Mouse (Mus musculus) bone marrow macrophage, adult 2 months (primary cell): ENCODE results near the gene Myo5a. TPM values are rescaled to one million over a fixed set of nuclear protein-coding genes. Genes with fewer than 3 reads are reported as not detected.
A peak's percentile ranks its signal among the peaks of the same experiment; 100 is the strongest.

ENCODE experiments used
- H3K27ac ChIP-seq: 2 replicates; pipeline ENCODE4 v1.5.1; 2012; ENCODE audit warnings: low read depth, low read length; ENCODE audit not compliant: insufficient read depth
- H3K4me1 ChIP-seq: 2 replicates; pipeline ENCODE4 v1.6.1; 2012; ENCODE audit warnings: low read length; ENCODE audit not compliant: control insufficient read depth, insufficient read depth
- H3K4me3 ChIP-seq: 2 replicates; pipeline ENCODE4 v1.5.1; 2012; ENCODE audit warnings: mild to moderate bottlenecking, low read length, moderate library complexity; ENCODE audit not compliant: insufficient read depth
- CTCF ChIP-seq: IDR thresholded peaks from 2 replicates; pipeline ENCODE4 v1.5.1; 2012; ENCODE audit warnings: low read depth, mild to moderate bottlenecking, low read length, moderate library complexity
- POLR2A ChIP-seq: IDR thresholded peaks from 2 replicates; pipeline ENCODE4 v1.6.1; 2012; ENCODE audit warnings: mild to moderate bottlenecking, low read depth, low read length, borderline replicate concordance
- polyA plus RNA-seq: library from polyadenylated mRNA; stranded (reverse); fragments of >200 nt; gene quantifications from 2 replicates; pipeline ENCODE4 v1.2.4, GENCODE M21; 2012; ENCODE audit not compliant: missing spikeins, insufficient read depth, insufficient read length

Myo5a gene
- polyA plus RNA-seq, 1 experiment: 234 TPM

DNA sequence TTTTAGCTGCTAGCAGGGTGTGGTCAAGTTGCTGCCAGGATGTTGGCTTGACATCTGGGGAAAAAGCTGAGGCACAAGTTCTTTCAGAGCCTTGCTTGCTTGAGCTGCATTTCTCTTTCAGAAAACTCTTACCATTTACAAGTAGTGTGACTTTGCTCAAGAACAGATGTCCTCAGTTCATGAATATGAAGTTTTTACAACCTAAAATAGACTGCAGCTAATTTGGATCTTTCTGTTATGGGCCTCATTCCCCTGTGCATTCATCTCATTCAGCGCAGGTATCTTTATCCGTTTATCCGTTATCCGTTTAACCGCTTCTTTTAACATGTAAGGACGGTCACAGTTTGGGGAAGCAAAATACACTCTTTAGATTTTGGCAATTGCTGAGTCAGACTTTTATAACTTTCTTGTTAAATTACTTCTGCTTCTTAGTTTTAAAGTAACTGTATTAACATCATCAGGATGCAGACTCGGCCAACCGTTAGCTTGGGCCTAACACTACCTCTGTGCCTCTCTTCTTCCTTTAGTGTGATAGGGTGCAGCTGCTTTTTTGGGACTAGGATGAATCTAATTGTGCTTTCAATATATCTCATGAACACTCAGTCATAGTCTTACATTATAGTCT is 29.5 kb downstream of the Myo5a start:
- Histone ChIP-seq H3K4me1 (peaks cover 35% of the 10 kb centered on the region), H3K27ac (peak overlapping the region; percentile 74), H3K4me3 (no peak overlapping the region)
- TF ChIP-seq CTCF (no peak), POLR2A (no peak)

DNA sequence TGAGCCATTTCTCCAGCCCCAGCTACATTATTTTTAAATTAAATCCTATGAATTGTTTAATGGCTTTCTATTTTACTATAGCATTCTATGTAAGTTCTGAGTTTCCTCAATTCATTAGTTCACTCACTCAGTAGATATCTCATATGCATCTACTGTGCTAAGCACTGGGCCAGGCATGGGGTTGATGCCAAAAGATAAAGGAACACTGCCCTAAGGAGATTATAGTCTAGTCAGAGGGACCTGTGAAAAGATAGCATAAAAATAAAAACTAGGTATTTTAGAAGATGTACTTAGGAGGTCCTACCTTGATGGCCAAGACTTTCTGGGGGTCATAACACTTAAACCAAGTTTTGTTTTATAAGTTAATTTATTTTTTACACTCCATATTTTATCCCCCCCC is 31.3 kb downstream of the Myo5a start:
- Histone ChIP-seq H3K4me3 (no peak overlapping the region), H3K4me1 (peaks cover 38% of the 10 kb centered on the region), H3K27ac (no peak overlapping the region)
- TF ChIP-seq CTCF: no peak
- TF ChIP-seq POLR2A: no peak

DNA sequence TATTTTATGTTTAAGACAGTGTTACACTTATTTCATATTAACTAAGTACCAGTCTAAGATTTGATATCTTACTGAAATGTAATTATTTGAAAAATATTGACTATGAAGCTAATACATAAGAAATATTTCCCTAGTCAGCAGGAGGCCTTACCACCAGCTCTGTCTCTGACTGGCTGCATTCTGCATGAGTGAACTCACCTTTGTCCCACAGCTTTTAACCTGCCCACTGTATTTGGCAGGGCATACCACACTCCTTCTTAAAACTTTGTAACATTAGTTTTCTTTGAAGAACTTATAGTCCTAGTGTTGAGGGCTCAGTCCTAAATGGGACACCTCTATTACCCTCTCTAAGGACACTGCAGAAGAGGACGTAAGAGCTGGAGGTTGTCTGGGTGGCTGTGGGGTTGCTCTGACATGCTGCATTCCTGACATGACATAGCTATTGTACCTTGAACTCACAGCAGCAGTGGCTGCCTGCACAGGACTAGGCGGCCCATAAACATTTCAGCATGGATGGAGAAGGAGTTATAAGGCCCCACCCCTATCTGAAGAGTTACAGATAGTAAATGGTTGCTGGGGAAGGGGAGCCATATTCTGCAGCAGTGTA is 45.9 kb downstream of the Myo5a start:
- Histone ChIP-seq H3K27ac (no peak overlapping the region), H3K4me3 (no peak overlapping the region), H3K4me1 (peaks cover 11% of the 10 kb centered on the region)
- no peak for TF ChIP-seq CTCF

DNA sequence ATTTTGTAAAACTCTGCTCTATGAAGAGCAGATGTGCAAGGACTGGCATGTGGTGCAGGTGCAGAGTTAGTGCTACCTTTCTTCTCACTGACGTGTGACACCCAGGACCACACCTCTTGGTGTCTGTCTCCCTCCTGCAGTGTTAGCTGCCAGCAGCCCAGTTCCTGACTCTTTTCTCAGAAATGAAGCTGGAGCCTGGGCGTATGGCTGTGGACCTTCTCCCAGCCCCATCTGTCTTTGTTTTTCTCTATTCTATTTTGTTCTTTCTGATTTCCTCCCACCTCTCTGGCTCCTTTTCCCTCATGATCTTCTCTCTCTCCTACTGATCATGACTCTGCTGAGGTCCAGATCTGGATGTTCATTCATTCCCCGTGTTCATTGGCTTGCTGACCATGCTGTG is 50.3 kb downstream of the Myo5a start:
- H3K27ac ChIP-seq: no peak overlapping the region
- no peak overlapping the region for H3K4me3 ChIP-seq
- H3K4me1 ChIP-seq: peaks cover 16% of the 10 kb centered on the region
- TF ChIP-seq CTCF (no peak), POLR2A (no peak)

DNA sequence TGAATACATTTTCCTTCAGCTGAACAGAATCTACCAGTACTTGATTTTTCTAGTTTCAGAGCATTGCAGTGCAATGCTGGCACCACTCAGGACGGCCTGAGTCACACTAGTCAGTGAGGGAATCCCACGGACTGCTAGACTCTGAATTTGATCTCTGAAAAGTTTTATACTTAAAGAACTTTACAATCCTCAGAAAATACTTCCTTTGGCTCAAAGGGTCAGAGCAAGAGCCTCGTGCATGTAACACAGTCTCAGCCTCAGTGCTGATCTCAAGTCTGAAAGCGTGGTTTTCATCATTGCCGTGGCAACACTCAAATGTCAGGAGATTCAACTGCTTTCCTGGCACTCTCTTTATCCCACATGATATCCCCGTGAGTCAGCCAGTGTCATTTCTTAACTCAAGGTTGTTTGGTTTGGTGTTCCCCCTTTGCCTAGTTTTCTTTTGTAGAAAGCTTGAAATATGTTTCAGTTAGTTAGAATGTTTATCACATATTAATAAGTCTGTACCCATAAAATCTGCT is 53.4 kb downstream of the Myo5a start:
- H3K27ac ChIP-seq: peak overlapping the region; percentile 73
- peaks cover 12% of the 10 kb centered on the region for H3K4me1 ChIP-seq
- H3K4me3 ChIP-seq: no peak overlapping the region
- no peak for TF ChIP-seq CTCF
- TF ChIP-seq POLR2A: no peak

DNA sequence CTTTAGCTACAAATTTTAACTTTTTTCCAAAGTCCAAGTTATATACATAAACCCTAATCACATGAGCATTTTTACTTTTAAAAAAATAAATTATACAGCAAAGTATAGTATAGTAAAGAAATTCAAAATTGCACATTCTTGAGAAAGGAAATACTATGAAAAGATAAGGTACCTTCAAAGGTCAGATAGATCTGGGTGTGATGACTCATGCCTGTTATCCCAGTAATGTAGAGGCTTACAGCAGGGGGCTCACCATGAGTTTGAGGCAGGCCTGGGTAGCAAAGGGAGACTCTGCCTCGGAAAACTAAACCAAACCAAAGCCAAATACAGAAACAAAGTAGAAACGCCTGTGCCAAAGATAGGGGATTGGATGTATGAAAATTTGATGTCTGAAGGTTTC is 59.7 kb downstream of the Myo5a start:
- Histone ChIP-seq H3K4me1 (peaks cover 12% of the 10 kb centered on the region), H3K4me3 (no peak overlapping the region), H3K27ac (no peak overlapping the region)
- no peak for TF ChIP-seq POLR2A
- TF ChIP-seq CTCF: no peak

DNA sequence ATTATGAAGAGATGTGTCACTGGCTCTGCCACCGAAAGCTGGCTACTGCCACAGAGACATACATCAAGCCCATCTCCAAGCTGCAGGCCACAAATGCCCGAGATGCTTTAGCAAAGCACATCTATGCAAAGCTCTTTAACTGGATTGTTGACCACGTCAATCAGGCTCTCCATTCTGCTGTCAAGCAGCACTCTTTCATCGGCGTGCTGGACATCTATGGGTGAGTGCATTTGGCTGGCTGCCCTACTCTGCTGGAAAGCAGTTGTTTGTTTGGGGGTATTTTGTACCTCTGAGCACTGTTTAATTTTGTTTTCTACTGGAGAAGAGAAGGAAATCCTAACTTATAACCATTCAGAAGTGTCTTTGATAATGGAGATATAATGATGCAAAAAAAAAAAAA is 76.1 kb downstream of the Myo5a start:
- TF ChIP-seq CTCF: no peak
- no peak for TF ChIP-seq POLR2A
- Histone ChIP-seq H3K4me1 (no peaks in the 10 kb centered on the region), H3K27ac (no peak overlapping the region), H3K4me3 (no peak overlapping the region)

DNA sequence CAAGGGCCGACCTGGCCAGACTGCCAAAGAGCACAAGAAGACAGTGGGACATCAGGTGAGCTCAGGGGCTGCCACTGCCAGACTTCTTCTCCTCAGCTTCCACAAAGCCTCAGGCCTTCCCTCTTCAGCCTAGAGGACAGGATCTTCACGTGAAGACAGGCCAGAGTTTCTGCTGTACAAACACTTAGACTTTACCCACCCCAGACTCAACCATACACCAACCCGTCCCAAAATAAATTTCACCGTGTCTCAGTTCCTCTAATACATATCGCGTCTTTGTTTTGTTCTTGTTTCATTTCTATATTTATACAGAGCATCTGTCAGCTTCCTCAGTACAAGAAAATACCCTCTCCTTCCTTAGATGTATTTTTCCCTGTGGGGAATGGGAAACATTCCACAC is 89.7 kb downstream of the Myo5a start:
- Histone ChIP-seq H3K4me3 (no peak overlapping the region), H3K27ac (peak overlapping the region; percentile 85), H3K4me1 (peaks cover 14% of the 10 kb centered on the region)
- TF ChIP-seq CTCF (no peak), POLR2A (no peak)

DNA sequence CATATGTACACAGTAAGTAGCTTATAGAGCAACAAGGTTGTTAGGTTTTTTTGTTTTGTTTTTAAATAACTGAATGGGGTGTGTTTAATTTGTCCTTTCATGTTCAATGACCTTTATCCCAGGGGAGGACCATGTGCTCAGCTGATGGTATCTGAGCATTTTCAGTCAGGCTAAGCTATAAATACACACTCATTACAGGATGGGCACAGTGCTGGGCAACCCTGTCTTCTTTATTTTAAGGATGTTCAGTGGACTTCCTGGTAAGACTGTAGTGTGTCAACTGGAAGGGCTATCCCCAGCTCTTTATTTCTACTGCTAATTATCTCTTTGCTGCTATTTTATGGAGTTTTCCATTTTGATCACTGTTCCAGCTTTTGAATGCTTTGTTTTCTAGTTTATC is 92.8 kb downstream of the Myo5a start:
- TF ChIP-seq CTCF (no peak), POLR2A (no peak)
- Histone ChIP-seq H3K4me3 (no peak overlapping the region), H3K27ac (no peak overlapping the region), H3K4me1 (peaks cover 14% of the 10 kb centered on the region)

DNA sequence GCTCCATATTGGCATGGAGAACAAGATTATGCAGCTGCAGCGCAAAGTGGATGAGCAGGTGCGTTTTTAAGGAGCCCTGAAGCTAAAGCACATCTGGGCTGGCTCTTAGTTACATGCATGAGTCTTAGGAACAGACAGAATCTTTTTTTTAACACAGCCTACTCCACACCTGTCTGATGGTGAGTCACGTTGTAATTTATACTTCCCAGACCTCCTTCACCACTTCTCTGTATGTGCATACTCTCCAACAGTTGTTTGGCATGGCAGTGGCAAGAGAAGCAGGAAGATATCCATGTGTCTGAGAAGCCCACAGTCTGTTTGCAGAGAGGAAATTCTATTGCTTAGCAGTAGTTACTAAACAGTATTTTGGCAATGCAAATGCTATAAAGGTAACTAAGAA is 100.9 kb downstream of the Myo5a start:
- TF ChIP-seq CTCF (no peak), POLR2A (no peak)
- H3K4me3 ChIP-seq: no peak overlapping the region
- H3K27ac ChIP-seq: no peak overlapping the region
- no peaks in the 10 kb centered on the region for H3K4me1 ChIP-seq
